Comparison of ENCODE assay signal across 12 mouse cellular contexts in genomic region chr2:155622606-155623005, GRCm38 (mm10). TPM values are rescaled to one million over a fixed set of nuclear protein-coding genes. Genes with fewer than 3 reads are reported as not detected.
"Had no signal": no experiment of that assay in that cellular context is flagged by ENCODE, and none has a peak within 500 bp of the region (broad histone marks: within the 10 kb centered on the region; RNA-seq: fewer than 3 reads in every experiment).

No protein-coding gene starts in this region.

- H3K36me3 ChIP-seq: limb, embryonic 10.5 days; lung, embryonic 15.5 days; midbrain, embryonic 13.5 days; neural tube, embryonic 12.5 days; stomach, embryonic 15.5 days had no signal

- H3K9ac ChIP-seq: lung, embryonic 15.5 days; midbrain, embryonic 13.5 days; neural tube, embryonic 12.5 days; stomach, embryonic 15.5 days had no signal

- H3K4me3 ChIP-seq: left cerebral cortex, adult 2 months; limb, embryonic 10.5 days; lung, embryonic 15.5 days; midbrain, embryonic 13.5 days; neural tube, embryonic 12.5 days; stomach, embryonic 15.5 days had no signal

- H3K27ac ChIP-seq: left cerebral cortex, adult 2 months; limb, embryonic 10.5 days; lung, embryonic 15.5 days; macrophage; midbrain, embryonic 13.5 days; neural tube, embryonic 12.5 days; stomach, embryonic 15.5 days had no signal

- H3K4me2 ChIP-seq: lung, embryonic 15.5 days; midbrain, embryonic 13.5 days; neural tube, embryonic 12.5 days; stomach, embryonic 15.5 days had no signal

- H3K4me1 ChIP-seq: lung, embryonic 15.5 days; stomach, embryonic 15.5 days had no signal

- H3K9me3 ChIP-seq: limb, embryonic 10.5 days; lung, embryonic 15.5 days; midbrain, embryonic 13.5 days; neural tube, embryonic 12.5 days; stomach, embryonic 15.5 days had no signal

- DNase-seq: kidney, adult 8-10 months; kidney, postnatal 25 days; lung, postnatal 14 days; right cerebral cortex, postnatal 14 days had no signal

- ATAC-seq: midbrain, embryonic 13.5 days had no signal

RNA-seq across cellular contexts. Expression of gene Myh7b, which starts 11.6 kb away (rescaled TPM):
- total RNA-seq: neutrophil, adult 5-6 weeks had no signal
- polyA plus RNA-seq: macrophage had no signal
